In the genomic region with DNA sequence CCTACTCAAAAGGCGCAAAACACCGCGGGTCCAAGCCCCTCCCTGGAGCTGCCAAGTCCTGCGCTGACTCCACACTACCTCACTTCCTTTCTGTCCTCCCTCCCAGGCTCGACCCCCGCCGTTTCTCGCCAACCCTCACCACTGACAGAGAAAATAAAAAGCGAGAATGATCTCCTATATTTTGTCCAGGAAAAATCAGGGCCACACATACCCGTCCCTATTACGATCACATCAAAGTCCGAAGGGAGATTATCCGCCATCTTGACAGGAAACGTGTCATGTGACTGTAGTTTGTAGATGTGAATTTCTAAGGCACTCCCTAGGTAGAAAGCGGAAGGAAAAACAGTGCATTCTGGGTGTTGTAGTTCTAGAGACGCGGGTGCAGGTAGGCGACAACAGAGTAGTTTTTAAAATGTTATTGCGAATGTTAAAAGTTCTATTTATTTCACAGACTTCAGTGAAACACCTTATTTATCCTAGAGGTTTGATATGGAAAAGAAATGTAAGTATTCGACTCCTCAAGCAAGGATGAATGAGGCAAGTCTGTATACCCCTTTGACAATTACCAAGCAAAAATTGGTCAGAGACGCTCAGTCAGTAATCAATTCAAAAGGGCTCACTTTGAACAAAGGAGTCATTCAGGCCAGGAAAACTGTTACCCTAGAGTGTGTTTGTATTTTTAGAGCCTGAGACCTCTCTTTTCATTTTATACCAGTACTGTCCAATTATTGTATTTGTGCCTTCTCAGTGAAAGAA, we compare ENCODE assay signal across 8 mouse cellular contexts. TPM values are rescaled to one million over a fixed set of nuclear protein-coding genes. Genes with fewer than 3 reads are reported as not detected.
DNase-seq lines count a peak whose midpoint lies in the region; ATAC-seq and TF ChIP-seq lines count a peak whose summit lies in the region.

A gene (minus strand): TSS at position 288 of the 756 bp plus-strand sequence.

- 8% methylated on average over 21 of the region's 21 CpGs for WGBS in heart, embryonic 15.5 days
- 6% methylated on average over 21 of the region's 21 CpGs for WGBS in liver, embryonic 12.5 days (ENCODE audit: insufficient replicate concordance)
- 10% methylated on average over 21 of the region's 21 CpGs for WGBS in stomach, embryonic 14.5 days

- H3K4me2 ChIP-seq in heart, embryonic 15.5 days, result peak within 1 kb of the TSS; percentile 46
- peak within 1 kb of the TSS; percentile 61 for H3K4me2 ChIP-seq in liver, embryonic 12.5 days
- peak within 1 kb of the TSS; percentile 38 for H3K4me2 ChIP-seq in stomach, embryonic 14.5 days (replicated peaks; ENCODE audit: low read depth, low read length)

- H3K27ac ChIP-seq in ES-Bruce4 (ENCODE audit: insufficient read depth, low read length), result no peak within 1 kb of the TSS
- peak within 1 kb of the TSS; percentile 75 for H3K27ac ChIP-seq in heart, embryonic 15.5 days
- no peak within 1 kb of the TSS for H3K27ac ChIP-seq in liver, embryonic 12.5 days
- H3K27ac ChIP-seq in stomach, embryonic 14.5 days (ENCODE audit: low read length), result peak within 1 kb of the TSS; percentile 66

- peak; percentile 44 for DNase-seq in c-Kit-negative CD71-positive TER-119-positive erythroid progenitor cells, embryonic 14.5 days (ENCODE audit: low read depth, low spot score)
- DNase-seq in fat pad, adult 2 months (ENCODE audit: extremely low read depth, low read depth, low spot score), result peak; percentile 3
- peak; percentile 68 for DNase-seq in kidney, postnatal 14 days
- DNase-seq in naive thymus-derived CD4-positive, alpha-beta T cell, adult 2 months (ENCODE audit: low read depth), result peak; percentile 79

- no peak for TF ChIP-seq CTCF in ES-Bruce4 (IDR thresholded peaks at IDR 0.05; ENCODE audit: low read depth, low read length)

- H3K27me3 ChIP-seq in ES-Bruce4 (ENCODE audit: control insufficient read depth, insufficient read depth, low read length, poor library complexity, severe bottlenecking), result no peaks in the 10 kb centered on the region
- H3K27me3 ChIP-seq in heart, embryonic 15.5 days, result no peaks in the 10 kb centered on the region
- H3K27me3 ChIP-seq in liver, embryonic 12.5 days (replicated peaks), result no peaks in the 10 kb centered on the region
- H3K27me3 ChIP-seq in stomach, embryonic 14.5 days (ENCODE audit: control insufficient read depth, insufficient read depth, low read length), result no peaks in the 10 kb centered on the region

- TF ChIP-seq EP300 in ES-Bruce4 (IDR thresholded peaks at IDR 0.05; ENCODE audit: insufficient read depth, low read depth, low read length), result no peak

- H3K36me3 ChIP-seq in ES-Bruce4 (ENCODE audit: control insufficient read depth, insufficient read depth, low read length, poor library complexity, severe bottlenecking), result no peaks in the 10 kb centered on the region
- no peaks in the 10 kb centered on the region for H3K36me3 ChIP-seq in heart, embryonic 15.5 days
- no peaks in the 10 kb centered on the region for H3K36me3 ChIP-seq in liver, embryonic 12.5 days
- H3K36me3 ChIP-seq in stomach, embryonic 14.5 days (ENCODE audit: control insufficient read depth, insufficient read depth, low read length), result no peaks in the 10 kb centered on the region

- H3K9ac ChIP-seq in ES-Bruce4 (ENCODE audit: low read depth, poor library complexity, severe bottlenecking), result peak within 1 kb of the TSS; percentile 93
- H3K9ac ChIP-seq in heart, embryonic 15.5 days, result peak within 1 kb of the TSS; percentile 58
- H3K9ac ChIP-seq in liver, embryonic 12.5 days, result peak within 1 kb of the TSS; percentile 60
- H3K9ac ChIP-seq in stomach, embryonic 14.5 days (replicated peaks; ENCODE audit: low read depth, low read length), result peak within 1 kb of the TSS; percentile 25; the same call in 1 of the 2 replicates

- peak within 1 kb of the TSS; percentile 100 for H3K4me3 ChIP-seq in ES-Bruce4 (ENCODE audit: low read depth, low read length)
- H3K4me3 ChIP-seq in heart, embryonic 15.5 days, result peak within 1 kb of the TSS; percentile 67
- H3K4me3 ChIP-seq in liver, embryonic 12.5 days, result peak within 1 kb of the TSS; percentile 65
- peak within 1 kb of the TSS; percentile 45 for H3K4me3 ChIP-seq in stomach, embryonic 14.5 days (ENCODE audit: low read depth, low read length)

- no peak for TF ChIP-seq POLR2A in ES-Bruce4 (IDR thresholded peaks at IDR 0.05; ENCODE audit: insufficient read depth, low read length)

- peaks cover 3% of the 10 kb centered on the region for H3K4me1 ChIP-seq in ES-Bruce4 (ENCODE audit: control insufficient read depth, insufficient read depth, low read length)
- H3K4me1 ChIP-seq in heart, embryonic 15.5 days (replicated peaks), result no peaks in the 10 kb centered on the region
- H3K4me1 ChIP-seq in liver, embryonic 12.5 days, result no peaks in the 10 kb centered on the region
- H3K4me1 ChIP-seq in stomach, embryonic 14.5 days (ENCODE audit: control insufficient read depth, insufficient read depth, low read length), result no peaks in the 10 kb centered on the region

- H3K9me3 ChIP-seq in ES-Bruce4 (replicated peaks; ENCODE audit: control insufficient read depth, insufficient read depth, low read length, poor library complexity, severe bottlenecking), result no peaks in the 10 kb centered on the region
- no peaks in the 10 kb centered on the region for H3K9me3 ChIP-seq in heart, embryonic 15.5 days (replicated peaks)
- no peaks in the 10 kb centered on the region for H3K9me3 ChIP-seq in liver, embryonic 12.5 days (replicated peaks)
- no peaks in the 10 kb centered on the region for H3K9me3 ChIP-seq in stomach, embryonic 14.5 days (ENCODE audit: control insufficient read depth, low read depth, low read length)

- peak; percentile 81 for ATAC-seq in heart, embryonic 15.5 days (replicated peaks; ENCODE audit: insufficient number of reproducible peaks, insufficient read depth, low FRiP score, low read depth)
- ATAC-seq in liver, embryonic 12.5 days, result peak; percentile 97
- peak; percentile 93 for ATAC-seq in stomach, embryonic 14.5 days (ENCODE audit: insufficient number of reproducible peaks, insufficient read depth, low FRiP score, low read depth)

RNA-seq across cellular contexts. Expression of the gene that starts here (rescaled TPM):
- polyA plus RNA-seq in ES-Bruce4 (2011; ENCODE audit: insufficient read depth, insufficient read length, low read depth, missing spikeins), result 47.3 and 47.8 TPM in 2 replicates
- 8.3 and 9.0 TPM in 2 replicates for polyA plus RNA-seq in heart, embryonic 15.5 days (2015; fragmentation: Nextera tagmentation; extraction: Ambion mirVana)
- polyA plus RNA-seq in liver, embryonic 12.5 days (2016; fragmentation: Nextera tagmentation; extraction: Ambion mirVana), result 6.2 and 6.7 TPM in 2 replicates
- polyA plus RNA-seq in stomach, embryonic 14.5 days (2014; fragmentation: Nextera tagmentation; extraction: Ambion mirVana), result 18.0 and 18.5 TPM in 2 replicates

Comparison
In these comparisons a context has a peak if more than half of its experiments do, and no peak if none do; other contexts are left out.
1. H3K27ac ChIP-seq: peak in heart, embryonic 15.5 days (single experiment) and stomach, embryonic 14.5 days (single experiment); none in ES-Bruce4 (single experiment) and liver, embryonic 12.5 days (single experiment).
2. H3K4me3 ChIP-seq: peak in every context shown above with its lines; median percentile 100 in ES-Bruce4; 67 in heart, embryonic 15.5 days; 65 in liver, embryonic 12.5 days; 45 in stomach, embryonic 14.5 days.
3. H3K9ac ChIP-seq: peak in every context shown above with its lines; median percentile 93 in ES-Bruce4; 60 in liver, embryonic 12.5 days; 58 in heart, embryonic 15.5 days; 25 in stomach, embryonic 14.5 days.
4. DNase-seq: peak in every context shown above with its lines; median percentile 79 in naive thymus-derived CD4-positive, alpha-beta T cell, adult 2 months; 68 in kidney, postnatal 14 days; 44 in c-Kit-negative CD71-positive TER-119-positive erythroid progenitor cells, embryonic 14.5 days; 3 in fat pad, adult 2 months.
5. Peak in every context shown above with its lines, with median percentiles within 50 percentile points of each other: ATAC-seq and H3K4me2 ChIP-seq.